Mouse (Mus musculus): ENCODE results near the gene Rundc3a.
A peak's percentile ranks its signal among the peaks of the same experiment; 100 is the strongest.
"Not testable (repeated sequence)": the region's sequence is repeated elsewhere in the genome, so short reads cannot be mapped to it uniquely, and the experiment has no call there.

The Rundc3a gene

DNA sequence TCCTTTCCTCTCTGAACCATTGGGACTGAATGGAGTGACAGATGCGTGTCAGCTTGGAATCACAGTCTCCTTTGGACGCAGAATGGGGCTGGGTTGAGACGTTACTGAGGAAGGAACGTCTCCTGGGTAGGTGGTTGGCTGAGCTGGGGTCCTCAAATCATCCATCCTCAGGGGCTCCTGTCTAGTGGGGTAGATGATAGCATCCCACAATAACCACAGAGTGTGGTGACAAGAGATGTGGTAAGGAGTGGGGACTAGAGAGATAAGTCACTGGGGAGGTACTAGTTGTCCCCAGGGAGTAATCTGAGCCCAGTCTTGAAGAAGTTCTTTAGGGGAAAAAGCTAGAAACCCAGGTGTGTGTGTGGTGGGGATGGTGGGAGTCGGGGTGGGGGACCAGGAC, 24.9 kb upstream of the Rundc3a start:
- DNase-seq, result peak; percentile 42

DNA sequence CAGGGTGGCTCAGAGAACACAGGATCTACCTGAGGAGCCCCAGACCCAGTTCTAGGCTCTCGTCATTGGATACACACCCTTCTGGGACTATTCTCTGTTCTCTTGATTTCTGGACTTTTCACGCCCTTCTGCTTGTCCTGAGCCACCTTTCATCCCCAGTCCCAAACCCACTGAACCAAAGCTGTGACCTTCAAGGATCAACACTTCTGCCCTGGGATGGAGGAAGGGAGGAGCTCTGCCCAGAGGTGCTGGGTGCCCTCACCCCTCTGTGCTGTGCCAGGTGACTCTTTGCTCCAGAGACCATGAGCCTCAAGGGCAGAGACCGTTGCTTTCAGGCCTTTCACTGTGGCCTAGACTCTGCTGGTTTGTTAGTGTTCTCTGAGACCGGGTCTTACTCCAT, 23.9 kb upstream of the Rundc3a start:
- DNase-seq, result no peak

DNA sequence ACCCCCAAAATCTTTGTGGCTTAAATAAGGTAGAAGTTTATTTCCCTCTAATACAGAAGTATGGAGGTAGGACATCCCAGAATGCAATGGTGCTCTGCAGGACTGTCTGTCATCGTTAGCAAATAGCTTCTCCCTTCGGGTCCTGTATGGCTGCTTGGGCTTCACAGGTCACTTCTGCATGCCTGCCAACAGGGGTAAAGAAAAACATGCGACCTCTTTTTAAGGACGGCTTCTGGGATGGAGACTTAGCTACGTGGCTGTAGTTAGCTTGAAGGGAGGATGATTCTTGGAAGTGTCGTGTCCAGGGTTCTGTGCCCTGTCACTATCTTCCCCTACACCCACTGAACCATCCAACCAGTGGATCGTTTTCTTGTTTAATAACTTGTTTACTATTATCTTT, 22.9 kb upstream of the Rundc3a start:
- no peak for DNase-seq

DNA sequence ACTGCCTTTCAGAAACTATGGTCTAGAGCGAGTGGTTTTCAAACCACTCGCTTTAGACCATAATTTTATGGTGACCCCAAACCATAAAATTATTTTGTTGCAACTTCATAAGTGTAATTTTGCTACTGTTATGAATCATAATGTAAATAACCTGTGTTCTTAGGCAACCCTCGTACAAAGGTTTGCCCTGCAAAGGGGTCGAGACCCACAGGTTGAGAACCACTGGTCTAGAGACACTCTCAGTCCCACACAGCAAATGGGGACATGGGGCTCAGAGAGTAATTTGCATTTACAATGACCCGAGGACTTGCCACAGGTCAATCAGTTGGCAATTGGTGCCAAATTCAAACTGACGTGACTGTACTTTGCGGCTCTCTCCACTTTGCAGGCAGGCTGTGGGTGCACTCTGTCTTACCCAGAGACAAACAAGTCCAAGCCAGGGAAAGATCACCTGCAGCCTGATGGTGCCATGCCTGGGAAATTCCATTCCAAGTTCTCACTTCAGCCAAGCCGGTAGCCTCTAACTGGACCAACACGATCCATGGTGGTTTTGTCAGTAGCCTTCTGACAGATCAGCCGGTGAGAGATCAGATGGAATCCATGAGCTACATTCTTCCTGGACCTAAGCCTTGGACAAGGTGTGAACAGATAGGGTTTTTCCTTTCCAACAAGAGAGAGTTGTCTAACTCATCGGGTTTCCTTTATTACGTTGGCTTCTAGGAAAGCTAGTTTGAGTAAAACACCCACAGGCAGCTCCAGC, 21.1 kb upstream of the Rundc3a start:
- no peak for DNase-seq

DNA sequence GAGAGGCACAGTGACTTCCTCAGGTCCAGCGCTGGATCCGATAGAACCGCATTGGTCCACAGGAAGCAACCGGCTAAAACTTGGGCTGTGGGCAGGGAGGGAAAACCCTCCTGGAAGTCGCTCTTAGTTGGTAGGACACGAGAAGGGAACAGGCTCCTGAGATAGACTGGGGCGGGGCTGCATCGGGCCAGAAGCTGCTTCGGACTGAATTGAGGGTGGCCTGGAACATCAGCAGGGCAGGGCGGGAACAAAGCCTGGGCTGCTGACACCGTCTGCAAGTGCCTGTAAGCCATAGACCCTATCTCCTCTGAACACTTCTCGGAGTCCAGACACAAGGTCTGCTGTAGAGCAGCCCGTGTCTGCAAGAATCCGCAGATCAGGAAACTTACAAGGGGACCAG, 20.3 kb upstream of the Rundc3a start:
- peak; percentile 90 for DNase-seq

DNA sequence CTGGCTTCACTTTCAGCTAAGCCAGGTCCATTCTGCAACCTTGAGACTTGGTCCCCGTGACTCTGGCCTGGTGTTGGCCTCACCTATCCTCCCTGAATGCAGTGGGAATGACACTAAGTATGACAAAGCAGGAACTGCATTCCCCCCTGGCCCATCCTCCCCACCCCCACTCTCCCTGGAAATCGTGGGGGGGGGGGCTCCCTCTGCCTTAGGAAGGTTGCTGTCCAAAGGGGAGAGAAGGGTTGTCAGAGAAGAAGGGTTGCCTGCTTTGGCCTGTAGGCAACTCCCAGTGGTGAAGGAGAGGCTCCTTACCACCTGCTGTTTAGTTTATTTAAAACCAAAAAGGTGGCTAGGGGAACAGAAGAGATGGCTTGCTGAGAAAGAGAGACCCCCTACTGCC, 19.6 kb upstream of the Rundc3a start:
- DNase-seq, result peak; percentile 45

DNA sequence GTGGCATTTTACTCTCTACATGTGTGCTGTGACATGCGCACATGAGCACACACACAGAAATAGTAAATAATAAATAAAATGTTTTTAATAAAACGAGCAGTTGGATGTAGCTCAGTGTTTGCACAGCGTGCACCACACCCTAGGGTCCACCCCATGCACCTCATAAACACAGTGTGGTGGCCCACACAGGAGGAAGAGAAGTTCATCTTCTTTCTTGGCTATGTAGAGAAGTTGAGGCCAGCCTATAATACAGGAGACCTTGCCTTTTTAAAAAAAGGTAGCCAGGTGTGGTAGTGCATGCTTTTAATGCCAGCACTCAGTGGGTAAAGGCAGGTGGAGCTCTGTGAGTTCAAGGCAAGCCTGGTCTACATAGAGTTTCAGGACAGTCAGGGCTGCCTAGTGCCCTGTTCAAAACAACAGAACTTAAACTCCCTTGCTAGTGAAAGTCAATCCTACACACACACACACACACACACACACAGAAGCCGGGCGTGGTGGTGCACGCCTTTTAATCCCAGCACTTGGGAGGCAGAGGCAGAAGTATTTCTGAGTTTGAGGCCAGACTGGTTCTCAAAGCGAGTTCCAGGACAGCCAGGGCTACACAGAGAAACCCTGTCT, 19.0 kb upstream of the Rundc3a start:
- peak; percentile 75 for DNase-seq

DNA sequence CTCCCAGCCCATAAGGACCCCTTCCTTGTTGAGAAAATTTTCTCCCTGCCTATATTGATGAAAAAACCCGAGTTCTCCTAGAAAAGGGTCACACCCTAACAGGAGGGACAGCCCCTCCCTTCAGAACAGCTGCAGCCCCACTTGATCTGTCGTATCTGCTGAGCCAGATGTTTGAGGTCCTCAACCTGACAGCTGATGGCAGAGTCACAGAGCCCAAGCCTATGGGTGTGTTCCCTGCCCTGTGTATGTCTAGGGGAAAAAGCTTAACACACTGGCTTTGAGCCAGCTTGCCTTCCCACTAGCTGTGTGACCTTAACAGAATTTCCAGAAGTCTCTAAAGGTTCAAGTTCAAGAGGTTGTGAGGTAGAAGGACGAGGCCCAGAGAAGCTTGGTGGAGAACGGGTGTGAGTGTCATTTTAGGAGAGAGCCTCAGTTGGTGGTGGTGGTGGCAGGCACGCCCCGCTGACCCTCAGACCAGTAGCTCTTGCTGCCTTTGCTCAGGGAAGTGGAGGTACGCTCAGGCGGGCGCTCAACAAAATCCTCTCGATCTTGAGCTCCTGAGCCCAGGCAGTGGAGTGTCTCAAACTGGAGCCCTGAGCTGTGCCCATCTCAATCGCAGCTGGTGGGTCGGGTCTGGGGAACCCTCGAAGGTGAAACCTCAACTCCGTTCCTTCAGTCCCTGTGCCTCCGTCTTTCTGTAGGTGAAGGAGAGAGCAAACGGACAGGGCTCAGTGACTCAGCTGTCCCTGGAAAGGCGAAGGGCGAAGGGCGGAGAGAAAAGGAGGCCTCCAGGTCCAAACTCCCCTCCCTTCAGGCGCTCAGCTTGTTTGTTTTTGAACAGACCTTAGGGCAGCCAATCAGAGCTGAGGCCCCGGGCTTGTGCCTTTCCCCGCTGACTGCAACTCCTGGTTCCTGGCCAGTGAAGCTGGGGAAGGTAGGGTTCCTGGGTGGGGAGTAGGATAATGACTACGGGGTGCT, 17.7 kb upstream of the Rundc3a start:
- DNase-seq, result peak; percentile 93

DNA sequence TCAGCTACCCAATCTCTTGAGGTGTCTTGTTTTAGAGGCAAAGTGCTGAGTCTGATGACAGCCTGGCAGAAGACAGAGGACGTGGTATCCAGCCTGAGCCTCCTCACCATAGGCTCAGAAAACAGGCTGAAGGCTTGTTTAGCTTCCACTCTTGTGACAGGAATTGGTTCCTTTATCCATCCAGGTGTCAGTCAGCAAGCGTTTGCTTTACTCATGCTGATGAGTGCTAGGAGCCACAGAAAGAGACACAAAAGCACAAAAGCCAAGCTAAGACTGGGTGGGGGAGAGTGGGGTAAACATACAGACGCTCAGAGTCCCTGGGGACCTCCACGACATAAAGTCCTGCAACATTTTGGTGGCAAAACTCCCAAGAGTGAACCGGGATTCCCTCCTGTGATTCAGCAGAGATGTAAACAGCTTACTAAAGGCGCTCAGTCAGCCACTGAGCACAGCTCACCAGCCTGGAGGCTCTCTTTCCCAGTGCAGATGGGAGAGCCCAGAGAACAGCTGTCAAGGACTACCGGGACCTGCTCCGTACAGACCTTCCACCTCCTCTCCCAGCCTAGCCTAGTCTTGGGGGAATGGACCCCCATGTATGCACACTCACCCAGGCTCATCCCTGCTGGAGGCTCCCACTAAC, 16.9 kb upstream of the Rundc3a start:
- DNase-seq, result peak; percentile 73

DNA sequence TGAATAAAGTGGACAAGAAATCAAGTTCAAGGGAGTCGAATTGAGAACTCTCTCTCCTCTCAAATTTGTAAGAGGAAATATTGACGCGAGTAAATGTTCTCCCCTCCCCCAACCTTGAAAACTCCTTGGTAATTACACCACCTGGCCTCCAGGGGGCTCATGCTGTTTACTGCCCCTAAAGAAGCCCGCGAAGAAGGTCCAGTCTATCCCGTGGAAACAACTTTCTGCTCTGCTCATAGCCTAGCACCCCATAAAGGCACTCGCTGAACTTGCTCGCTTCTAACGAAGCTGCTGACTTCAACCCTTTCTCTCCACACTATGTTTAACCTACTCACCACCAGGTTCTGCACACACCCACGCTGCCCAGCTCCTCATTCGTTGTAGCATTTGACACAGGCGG, 16.0 kb upstream of the Rundc3a start:
- peak; percentile 77 for DNase-seq

DNA sequence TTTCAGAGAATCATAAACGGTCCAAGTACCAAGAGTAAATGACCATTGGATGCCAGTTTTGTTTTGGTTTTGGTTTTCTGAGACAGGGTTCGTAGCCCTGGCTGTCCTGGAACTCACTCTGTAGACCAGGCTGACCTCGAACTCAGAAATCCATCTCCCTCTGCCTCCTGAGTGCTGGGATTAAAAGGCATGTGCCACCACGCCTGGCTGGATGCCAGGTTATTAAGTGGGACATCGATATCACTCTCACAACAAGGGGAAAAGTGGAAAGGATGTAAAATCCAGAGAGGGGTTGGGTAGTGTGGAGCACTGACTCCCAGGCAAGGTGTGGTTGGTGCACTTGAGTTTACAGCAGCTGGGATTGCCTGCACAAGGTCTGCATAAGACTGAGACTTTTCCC, 13.1 kb upstream of the Rundc3a start:
- DNase-seq, result no peak

DNA sequence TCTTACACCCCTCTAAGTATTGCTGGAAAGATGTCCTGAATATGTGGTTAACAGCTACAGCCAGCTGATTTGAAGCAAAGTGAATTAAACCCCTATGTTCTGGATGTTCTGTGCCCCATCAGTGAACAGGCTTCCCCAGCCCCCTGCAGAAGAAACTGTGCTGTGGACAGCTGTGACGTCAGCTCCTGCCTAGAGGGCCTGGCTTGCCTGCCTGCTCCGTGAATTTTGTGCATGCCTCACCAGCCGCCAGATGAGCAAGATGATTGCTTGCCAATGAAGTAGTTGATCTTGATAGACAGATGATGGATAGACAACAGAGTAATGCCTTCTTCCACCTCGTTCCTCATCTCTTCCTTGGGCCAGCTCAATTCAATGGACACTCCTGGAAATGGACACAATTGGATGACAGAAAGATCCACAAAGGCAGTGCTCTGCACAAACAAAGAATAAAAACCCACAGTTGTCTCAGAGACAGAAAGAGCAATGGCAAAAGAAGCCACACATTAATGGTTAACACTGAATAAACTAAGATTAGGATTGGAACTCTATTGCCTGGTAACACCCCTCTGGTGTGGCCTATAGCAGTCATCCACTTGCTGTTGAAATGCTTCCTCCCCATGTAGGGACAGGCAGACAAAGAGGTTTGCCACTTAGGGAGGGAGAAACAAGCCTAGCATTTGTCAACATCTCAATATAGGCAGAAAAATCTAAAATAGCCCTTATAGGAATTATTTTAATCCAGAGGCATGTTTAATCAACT, 11.7 kb upstream of the Rundc3a start:
- no peak for DNase-seq

DNA sequence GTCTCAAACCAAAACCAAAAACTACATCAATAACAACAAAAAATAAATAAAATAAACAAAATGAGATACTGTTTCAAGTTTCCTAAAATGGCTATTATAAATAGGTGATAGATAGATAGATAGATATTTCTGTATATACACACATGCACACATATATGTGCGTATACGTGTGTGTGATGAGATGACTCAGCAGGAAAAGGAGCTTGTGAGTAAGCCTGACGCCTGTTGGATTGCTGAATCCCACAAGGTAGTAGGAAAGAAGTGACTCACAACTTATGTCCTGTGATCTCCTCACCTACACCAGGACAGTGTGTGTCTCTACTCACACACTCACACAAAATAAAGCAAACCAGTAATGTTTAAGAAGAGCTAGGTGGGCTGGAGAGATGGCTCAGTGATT, 10.4 kb upstream of the Rundc3a start:
- DNase-seq, result no peak

DNA sequence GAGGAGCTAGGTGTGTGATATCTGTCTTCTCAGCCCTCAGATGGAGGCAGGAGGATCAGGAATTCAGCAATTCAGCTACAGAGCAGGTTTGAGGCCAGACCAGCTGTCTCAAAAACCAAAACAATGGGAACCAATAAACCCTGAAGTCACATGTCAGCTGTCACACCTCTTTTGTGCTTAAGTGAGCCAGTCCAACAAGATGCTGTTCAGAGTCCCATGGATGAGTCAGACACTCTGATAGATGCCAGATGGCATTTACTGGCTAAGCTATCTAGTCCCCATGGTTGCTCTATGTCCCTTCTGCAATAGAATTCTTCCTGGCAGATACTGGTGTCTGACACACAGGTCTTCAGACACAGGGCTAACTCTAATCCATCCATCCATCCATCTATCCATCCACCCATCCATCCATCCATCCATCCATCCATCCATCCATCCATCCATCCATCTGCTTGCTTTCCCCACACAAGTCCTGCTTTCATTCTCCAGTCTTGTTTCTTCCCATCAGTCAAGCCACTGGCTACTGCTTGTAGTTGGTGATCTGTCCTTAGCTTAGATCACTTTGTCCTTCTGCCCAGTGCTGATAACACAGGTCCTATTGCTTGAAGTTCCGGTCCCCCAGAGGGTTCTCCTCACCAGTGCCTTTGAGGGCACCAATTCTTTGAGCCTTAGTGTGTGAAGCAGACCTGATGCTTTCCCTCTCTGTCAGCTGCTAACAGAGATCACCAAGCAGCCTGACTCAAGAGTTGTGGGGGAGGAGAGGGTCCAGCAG, 9.7 kb upstream of the Rundc3a start:
- DNase-seq, result peak; percentile 18

DNA sequence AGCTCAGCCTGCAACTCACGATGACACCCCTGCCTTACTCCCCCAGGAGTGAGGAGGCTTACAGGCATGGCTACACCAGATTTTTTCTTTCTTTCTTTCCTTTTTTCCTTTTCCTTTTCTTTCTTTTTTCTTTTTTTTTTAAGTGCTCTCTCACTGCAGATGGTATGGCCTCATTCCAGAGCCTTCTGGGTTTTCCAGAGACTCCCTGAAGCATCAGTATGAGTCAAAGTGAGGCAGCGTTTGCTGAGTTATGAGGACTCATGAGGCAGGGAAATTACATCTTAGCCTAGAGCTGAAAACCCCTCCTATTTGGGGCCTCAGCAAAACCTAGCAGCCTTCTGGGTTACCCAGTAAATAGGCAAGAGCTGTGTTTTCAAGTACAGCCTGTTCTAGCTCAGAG, 8.8 kb upstream of the Rundc3a start:
- DNase-seq, result no peak

DNA sequence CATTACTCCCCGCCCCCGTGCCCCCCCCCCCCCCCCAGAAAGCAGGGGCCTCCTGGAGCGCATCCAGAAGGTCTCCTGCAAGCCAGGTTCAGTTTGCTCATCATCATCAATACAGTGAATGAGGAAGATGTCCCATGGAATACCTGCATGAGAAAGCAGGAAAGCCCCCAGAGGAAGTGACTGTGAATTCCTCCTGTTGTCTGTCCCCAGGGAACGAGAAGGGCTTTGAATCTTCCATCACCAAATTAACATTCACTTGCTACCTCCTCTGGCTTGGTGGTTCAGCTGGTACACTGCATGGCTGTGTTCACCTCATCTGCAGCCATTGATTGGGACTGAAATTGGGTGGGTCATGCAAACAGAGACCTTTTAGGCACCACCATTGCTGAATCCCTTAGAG, 8.1 kb upstream of the Rundc3a start:
- no peak for DNase-seq

DNA sequence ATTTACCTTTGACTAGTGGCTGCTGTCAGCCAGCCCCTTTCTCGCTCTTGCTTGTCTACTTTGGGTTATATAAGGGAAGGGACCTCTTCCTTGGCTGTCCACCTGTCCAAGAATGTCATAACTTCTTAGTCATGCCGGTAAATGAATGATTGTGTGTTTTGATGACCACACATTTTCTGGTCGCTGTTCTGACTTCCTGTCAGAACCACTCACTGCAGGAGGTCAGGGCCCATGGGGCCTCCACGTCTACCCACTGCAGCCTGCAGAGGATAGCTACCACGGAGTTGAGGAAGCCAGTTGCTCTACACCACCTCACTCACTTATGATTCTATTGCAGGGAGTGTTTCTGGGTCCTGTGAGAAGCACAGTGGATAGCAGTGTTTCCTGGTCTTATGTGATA, 7.1 kb upstream of the Rundc3a start:
- DNase-seq, result no peak

DNA sequence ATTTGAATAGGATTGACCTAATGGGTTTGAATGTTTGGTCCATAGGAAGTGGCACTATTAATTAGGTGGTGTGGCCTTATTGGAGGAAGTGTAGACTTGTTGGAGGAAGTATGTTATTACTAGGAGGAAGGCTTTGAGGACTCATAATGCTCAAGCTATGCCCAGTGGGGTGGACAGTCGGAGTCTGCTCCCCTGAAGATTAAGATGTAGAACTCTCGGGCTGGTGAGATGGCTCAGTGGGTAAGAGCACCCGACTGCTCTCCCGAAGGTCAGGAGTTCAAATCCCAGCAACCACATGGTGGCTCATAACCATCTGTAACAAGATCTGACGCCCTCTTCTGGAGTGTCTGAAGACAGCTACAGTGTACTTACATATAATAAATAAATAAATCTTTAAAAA, 3.8 kb upstream of the Rundc3a start:
- DNase-seq, result not testable (repeated sequence)

DNA sequence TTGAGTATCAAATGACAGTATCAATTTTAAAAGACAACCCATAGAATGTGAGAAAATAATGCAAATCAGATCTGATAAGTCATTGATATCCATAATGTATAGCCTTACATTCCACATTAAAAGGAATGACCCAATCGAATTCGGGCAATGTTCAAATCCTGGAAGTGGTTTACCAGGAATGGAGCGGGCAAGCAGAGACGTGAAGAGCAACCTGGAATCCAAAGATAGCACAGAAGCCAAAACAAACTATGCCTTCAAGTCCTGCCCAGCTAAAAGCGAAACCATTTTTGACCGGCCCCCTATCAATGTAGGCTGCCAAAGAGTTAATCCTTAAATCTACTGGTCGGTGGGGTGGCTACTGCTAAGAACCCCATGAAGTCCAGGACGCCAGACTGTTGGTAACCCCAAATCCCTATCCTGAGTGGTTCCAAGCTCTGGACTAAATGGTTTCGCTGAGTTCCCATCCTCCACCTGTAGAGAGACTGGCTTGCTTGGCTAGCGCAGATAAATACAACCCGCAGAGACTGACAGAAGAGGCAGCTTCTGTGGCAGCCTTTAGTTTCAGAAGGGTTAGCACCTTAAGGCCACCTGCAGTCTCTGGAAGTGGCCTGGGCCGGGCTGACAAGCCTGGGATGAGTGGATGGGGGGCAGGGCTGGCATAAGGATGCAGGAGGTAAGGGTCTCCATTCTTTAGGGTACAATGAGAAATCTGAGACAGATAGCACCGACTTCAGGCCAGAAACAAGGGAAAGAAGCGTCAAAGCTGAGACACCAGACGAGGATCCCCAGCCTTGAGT, 564 bp upstream of the Rundc3a start:
- no peak for DNase-seq

DNA sequence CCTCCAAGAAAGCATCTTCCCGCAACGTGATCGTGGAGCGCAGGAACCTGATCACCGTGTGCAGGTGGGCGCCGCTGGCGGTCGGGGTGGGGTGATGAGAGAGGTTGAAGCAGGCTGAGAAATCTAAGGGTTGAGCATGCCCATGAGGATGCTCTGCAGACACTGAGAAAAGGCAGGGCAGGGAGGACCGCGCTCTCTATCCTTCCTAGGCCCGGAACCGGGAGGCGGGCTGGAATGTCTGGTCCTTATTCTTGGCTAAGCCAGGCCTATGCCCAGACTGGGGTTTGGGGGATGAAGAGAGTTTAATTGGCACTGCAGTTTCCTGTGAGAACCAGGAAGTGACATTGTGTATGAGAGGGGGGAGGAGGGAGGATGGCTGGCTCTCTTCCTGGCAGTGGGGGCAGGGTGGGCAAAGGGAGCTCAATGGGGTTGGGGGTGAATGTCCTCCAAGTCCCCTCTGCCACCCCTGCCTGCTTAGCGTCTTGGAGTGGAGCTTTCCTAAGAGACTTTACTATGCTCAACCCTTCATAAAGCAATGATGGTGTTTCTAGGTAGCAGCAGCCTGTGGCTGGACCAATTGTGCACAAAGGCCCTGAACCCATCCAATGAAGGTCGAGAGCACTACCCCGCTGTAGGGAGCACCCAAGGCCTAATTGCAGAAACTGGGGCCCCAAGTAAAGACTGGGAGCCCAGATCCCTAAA, 667 bp downstream of the Rundc3a start:
- no peak for DNase-seq
